Mouse (Mus musculus) ES-E14 (cell line): ENCODE measurements around the gene 2210011C24Rik.

Source experiments
- CHD2 ChIP-seq: IDR thresholded peaks from 2 replicates; pipeline ENCODE4 v1.6.1; 2014; ENCODE audit warnings: mild to moderate bottlenecking, low read depth, low read length, inconsistent platforms
- HCFC1 ChIP-seq: IDR thresholded peaks from 2 replicates; pipeline ENCODE4 v1.6.1; 2012; ENCODE audit warnings: low read length, inconsistent platforms, borderline replicate concordance; ENCODE audit not compliant: insufficient read depth

DNA sequence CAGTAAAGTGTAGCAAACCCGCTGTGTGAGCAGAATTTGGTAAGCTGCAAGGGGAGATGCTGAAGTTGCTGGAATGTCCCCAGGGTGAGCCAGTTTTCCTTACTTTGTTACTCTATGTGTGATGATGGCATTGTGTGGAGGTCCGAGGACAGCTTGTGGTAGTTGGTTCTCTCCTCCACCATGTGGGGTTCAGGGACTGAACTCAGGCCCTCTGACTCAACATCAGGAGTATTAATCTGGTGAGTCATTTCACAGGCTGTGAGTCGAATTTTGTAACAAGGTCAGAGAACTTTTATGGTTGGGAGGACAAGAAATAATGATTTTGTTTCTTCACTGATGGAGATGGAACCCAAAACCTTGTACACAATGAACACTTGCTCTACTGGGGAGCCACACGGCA lies 20.8 kb upstream of the 2210011C24Rik start:
- TF ChIP-seq HCFC1 = no peak
- no peak for TF ChIP-seq CHD2
